Mouse (Mus musculus) embryonic facial prominence, embryonic 10.5 days (tissue): Measurements from ENCODE around the gene Trim66. TPM values are rescaled to one million over a fixed set of nuclear protein-coding genes. Genes with fewer than 3 reads are reported as not detected.
A peak's percentile ranks its signal among the peaks of the same experiment; 100 is the strongest.

Source experiments
- DNase-seq: peaks from one replicate; pipeline ENCODE4 v3.0.0-alpha.2; 2017; ENCODE audit warnings: low spot score
- H3K27ac ChIP-seq: fragments of 300-500 bp; sonication (generic); replicated peaks from 2 replicates; pipeline ENCODE4 v1.5.1; 2016; ENCODE audit warnings: mild to moderate bottlenecking
- H3K27me3 ChIP-seq: fragments of 300-500 bp; sonication (generic); replicated peaks from 2 replicates; pipeline ENCODE4 v1.6.1; 2016; ENCODE audit warnings: low read depth, mild to moderate bottlenecking; ENCODE audit not compliant: poor library complexity, severe bottlenecking
- H3K36me3 ChIP-seq: fragments of 300-500 bp; sonication (generic); replicated peaks from 2 replicates; pipeline ENCODE4 v1.6.1; 2016; ENCODE audit warnings: mild to moderate bottlenecking, moderate library complexity
- H3K4me1 ChIP-seq: fragments of 300-500 bp; sonication (generic); 2 replicates; pipeline ENCODE4 v1.6.1; 2016
- H3K4me3 ChIP-seq: fragments of 300-500 bp; sonication (generic); 2 replicates; pipeline ENCODE4 v1.5.1; 2016; ENCODE audit warnings: mild to moderate bottlenecking, moderate library complexity
- H3K9me3 ChIP-seq: fragments of 300-500 bp; sonication (generic); 2 replicates; pipeline ENCODE4 v1.6.1; 2016; ENCODE audit warnings: mild to moderate bottlenecking
- WGBS: fragments of 180-500 bp; shearing (Covaris S2); methylation state at CpG from one replicate; pipeline ENCODE4 v1.1.7; 2016; 5-methylcytosine and 5-hydroxymethylcytosine counted together
- polyA plus RNA-seq: library from polyadenylated mRNA; unstranded; fragments of >200 nt; fragmentation: Nextera tagmentation; extraction: Ambion mirVana; gene quantifications from 2 replicates; pipeline ENCODE4 v1.2.1, GENCODE M21; 2016

The Trim66 gene
- polyA plus RNA-seq, 1 experiment from 2014 or later = 0.22 TPM

DNA sequence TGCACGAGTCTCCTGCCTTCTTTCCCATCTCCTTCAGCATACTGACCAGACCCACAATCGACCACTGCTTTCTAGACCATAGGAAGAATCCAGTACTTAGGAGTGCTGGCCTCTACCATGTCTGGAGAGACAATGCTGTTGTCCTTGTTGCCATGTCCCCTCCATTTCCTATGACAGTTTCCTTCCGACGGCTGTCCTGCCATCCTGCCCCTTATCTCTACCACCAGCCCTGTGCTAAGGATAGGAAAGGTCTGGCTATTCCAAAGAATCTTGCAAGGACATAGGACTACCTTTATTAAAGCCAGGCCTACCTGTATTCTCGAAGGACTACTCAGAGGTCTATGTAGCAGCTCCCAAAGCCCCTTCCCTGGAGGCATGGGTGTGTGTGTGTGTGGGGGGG lies 23.6 kb upstream of the Trim66 start:
- 87% methylated on average over 5 of the region's 5 CpGs for WGBS
- H3K36me3 ChIP-seq = peaks cover 88% of the 10 kb centered on the region

DNA sequence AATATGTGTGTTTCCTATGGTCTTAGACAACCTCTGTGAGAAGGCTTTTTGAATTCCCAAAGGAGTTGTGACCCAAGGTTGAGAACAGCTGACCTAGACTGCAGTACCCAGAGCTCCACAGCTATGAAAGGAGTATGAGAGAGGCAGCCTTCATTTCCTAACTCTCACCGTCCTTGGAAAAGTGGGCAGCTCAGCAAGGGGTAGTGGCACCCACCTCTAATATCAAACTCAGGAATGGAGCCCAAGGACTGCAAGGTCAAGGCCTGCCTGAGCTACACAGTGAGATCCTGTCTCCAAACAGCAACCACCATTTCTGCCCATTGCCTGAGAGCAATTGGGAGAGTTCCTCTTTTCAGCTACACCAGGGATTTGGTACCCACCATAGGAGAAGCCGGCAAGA lies 21.8 kb upstream of the Trim66 start:
- no peak overlapping the region for H3K4me3 ChIP-seq
- no peaks in the 10 kb centered on the region for H3K9me3 ChIP-seq
- no peaks in the 10 kb centered on the region for H3K27me3 ChIP-seq
- DNase-seq = no peak
- H3K36me3 ChIP-seq = peaks cover 89% of the 10 kb centered on the region
- no peaks in the 10 kb centered on the region for H3K4me1 ChIP-seq
- H3K27ac ChIP-seq = no peak overlapping the region
- 89% methylated on average over 2 of the region's 2 CpGs for WGBS

More for the DNA sequence above, 23.6 kb upstream of the Trim66 start:
- Histone ChIP-seq H3K27ac (no peak overlapping the region), H3K4me3 (no peak overlapping the region), H3K9me3 (no peaks in the 10 kb centered on the region), H3K27me3 (no peaks in the 10 kb centered on the region), H3K4me1 (no peaks in the 10 kb centered on the region)
- DNase-seq = no peak

DNA sequence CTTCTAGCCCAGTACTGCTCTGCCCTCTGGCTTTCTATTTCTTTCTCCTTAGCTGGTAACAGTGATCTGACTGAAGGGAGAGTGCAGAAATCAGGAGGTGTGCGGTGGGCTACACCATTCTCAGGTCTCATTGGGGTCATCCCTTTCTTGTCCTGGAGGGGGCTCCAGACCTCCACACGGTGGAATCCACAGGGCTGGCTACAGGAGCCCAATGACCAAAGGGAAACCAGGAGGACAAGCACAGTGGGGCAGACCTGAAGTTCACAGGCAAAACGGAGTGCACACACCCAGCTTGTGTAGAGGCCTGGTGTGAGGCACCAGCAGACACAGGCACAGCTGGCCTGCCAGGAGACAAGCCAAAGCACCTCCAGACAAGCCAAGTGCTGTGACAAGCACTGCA lies 20.4 kb upstream of the Trim66 start:
- Histone ChIP-seq H3K4me3 (no peak overlapping the region), H3K36me3 (peaks cover 90% of the 10 kb centered on the region), H3K4me1 (no peaks in the 10 kb centered on the region), H3K27me3 (no peaks in the 10 kb centered on the region), H3K9me3 (no peaks in the 10 kb centered on the region), H3K27ac (no peak overlapping the region)
- WGBS = 27% methylated on average over 3 of the region's 3 CpGs
- peak; percentile 69 for DNase-seq

DNA sequence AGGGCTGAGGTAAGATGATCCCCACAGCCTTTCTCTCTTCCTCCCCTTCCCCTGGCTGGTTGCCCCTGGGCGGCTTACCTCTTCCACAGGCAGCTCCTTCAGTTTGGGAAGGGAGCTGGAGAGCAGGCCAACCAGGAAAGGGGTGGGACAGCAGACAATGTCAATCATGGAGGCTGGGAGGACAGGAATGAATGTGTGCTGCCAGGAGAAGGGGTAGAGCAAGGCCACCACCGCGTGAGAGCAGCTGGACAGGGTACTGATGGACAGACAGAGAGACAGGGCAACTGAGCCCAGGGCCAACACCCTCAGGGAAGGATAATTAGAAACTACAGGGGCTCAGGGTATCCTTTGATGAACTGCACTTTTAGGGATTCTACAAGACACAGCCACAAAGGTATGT lies 19.6 kb upstream of the Trim66 start:
- 55% methylated on average over 3 of the region's 3 CpGs for WGBS
- no peak overlapping the region for H3K27ac ChIP-seq
- peaks cover 92% of the 10 kb centered on the region for H3K36me3 ChIP-seq

DNA sequence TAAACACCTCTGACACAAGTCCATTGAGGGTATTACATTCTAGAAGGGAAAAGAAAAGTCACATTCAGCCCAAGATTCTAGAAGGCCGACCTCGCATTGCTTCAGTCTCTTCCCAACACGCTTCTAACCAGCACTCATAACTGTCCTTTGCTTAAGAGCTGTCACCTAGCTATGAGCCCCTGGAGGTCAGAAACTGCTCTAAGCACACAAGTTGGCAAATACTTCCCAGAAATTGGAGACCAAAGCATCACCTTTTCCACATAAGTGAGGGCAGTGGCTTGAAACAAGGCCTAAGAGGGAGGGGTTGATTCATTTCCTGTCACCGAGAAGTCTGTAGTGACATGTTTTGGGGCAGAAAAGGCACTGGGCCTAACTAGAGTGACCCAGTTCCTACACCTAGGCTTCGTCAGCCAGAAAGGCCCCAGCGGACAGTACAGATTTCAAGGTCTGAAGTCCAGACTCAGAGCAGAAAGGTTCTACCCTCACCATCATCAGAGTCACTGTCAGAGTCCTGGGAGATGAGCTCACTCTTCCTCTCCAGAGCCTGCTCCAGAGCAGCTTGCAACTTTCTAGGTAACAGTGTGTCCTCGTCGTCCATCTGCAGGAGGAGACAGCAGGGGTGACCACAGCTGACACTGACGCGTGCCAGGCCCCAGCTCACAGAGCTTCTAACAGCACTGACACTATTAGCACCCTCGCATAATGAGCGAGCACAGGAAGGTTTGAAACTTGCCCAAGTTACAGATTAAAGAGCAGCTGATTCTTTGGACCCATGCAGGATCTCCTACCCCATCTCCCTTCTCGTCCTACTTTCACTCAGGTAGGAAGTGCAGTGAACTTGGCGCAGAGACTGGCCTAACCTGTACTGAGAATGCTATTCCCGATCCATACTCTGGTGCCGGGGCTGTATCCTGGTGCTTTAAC lies 18.1 kb upstream of the Trim66 start:
- WGBS = 81% methylated on average over 16 of the region's 16 CpGs
- peaks cover 92% of the 10 kb centered on the region for H3K36me3 ChIP-seq
- H3K9me3 ChIP-seq = no peaks in the 10 kb centered on the region
- H3K27me3 ChIP-seq = no peaks in the 10 kb centered on the region
- DNase-seq = no peak
- H3K27ac ChIP-seq = no peak overlapping the region; the same call in 1 of the 2 replicates
- no peak overlapping the region for H3K4me3 ChIP-seq
- peaks cover 14% of the 10 kb centered on the region for H3K4me1 ChIP-seq

More for the DNA sequence above, 19.6 kb upstream of the Trim66 start:
- Histone ChIP-seq H3K9me3 (no peaks in the 10 kb centered on the region), H3K4me1 (no peaks in the 10 kb centered on the region), H3K4me3 (no peak overlapping the region), H3K27me3 (no peaks in the 10 kb centered on the region)
- no peak for DNase-seq

DNA sequence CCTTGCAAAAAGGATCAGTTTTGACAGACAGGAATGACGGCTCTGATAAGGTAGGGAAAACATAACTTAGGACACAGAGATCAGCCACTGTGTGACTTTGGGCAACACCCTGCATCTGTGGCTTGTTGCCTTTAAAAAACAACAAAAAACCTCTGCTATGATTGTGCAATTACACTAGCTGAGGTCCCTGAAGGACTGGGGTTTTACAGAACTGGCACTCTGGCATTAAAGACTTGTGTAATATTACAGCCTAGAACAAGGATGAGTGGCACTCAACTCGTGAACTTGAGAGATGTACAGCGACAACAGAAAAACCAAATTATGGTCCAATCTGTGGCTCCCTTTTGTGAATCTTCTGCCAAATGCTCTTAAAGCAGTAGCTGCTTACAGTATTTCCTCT lies 16.8 kb upstream of the Trim66 start:
- no peaks in the 10 kb centered on the region for H3K9me3 ChIP-seq
- no peak for DNase-seq
- peaks cover 92% of the 10 kb centered on the region for H3K36me3 ChIP-seq
- no peaks in the 10 kb centered on the region for H3K27me3 ChIP-seq
- H3K4me1 ChIP-seq = peaks cover 26% of the 10 kb centered on the region
- H3K4me3 ChIP-seq = no peak overlapping the region
- no peak overlapping the region for H3K27ac ChIP-seq
- WGBS = 83% methylated on average over 3 of the region's 3 CpGs

DNA sequence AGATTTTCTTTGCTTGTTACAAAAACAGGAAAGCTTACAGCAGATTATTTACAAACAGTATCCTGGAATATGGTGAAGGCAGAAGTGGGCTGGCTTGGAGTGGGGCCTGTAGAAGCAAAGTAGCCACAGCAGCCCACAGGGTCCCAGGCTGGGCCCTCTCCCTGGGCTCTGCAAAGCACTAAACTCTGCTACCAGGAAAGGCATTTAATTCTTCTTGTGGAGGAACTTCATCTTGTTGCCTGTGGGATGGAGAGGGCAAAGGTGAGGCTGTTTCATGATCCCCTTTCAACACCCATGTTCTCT lies 16.5 kb upstream of the Trim66 start:
- Histone ChIP-seq H3K4me1 (peaks cover 26% of the 10 kb centered on the region), H3K27ac (no peak overlapping the region), H3K9me3 (no peaks in the 10 kb centered on the region), H3K36me3 (peaks cover 91% of the 10 kb centered on the region), H3K4me3 (no peak overlapping the region), H3K27me3 (no peaks in the 10 kb centered on the region)
- no peak for DNase-seq

DNA sequence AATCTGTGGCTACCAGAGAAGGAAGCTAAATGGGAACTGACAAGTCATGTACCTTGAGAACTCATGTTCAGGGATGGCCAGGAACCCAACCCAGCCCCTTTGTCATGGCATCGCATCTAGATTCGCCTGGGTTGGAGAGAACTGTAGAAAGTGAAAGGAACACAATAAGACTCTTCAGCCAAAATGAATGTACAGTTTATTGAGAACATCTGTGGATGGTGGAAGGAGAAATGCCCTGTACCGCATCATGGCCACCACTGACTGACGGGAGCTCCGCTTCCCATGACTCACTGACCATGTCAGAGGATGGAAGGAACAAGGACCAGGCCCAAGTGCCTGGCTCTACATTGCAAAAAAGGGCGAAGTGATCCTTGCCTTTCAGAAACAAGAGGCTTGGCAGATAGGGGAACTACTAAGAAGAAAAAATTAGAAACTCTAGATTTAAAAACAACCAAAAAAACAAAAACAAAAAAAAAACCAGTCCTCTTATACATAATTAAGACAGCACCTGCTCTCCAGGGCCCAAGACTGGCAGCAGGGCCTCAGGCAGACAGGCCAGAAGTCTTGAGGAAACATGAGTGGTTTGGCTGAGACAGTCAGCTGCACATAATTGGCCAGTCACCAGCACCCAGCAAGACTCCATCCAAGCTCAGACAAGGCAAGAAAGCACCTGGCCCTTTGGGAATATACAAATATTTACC lies 16.0 kb upstream of the Trim66 start:
- Histone ChIP-seq H3K4me1 (peaks cover 26% of the 10 kb centered on the region), H3K27me3 (no peaks in the 10 kb centered on the region), H3K9me3 (no peaks in the 10 kb centered on the region), H3K36me3 (peaks cover 89% of the 10 kb centered on the region), H3K27ac (no peak overlapping the region), H3K4me3 (no peak overlapping the region)
- DNase-seq = peak; percentile 22
- 61% methylated on average over 6 of the region's 6 CpGs for WGBS

DNA sequence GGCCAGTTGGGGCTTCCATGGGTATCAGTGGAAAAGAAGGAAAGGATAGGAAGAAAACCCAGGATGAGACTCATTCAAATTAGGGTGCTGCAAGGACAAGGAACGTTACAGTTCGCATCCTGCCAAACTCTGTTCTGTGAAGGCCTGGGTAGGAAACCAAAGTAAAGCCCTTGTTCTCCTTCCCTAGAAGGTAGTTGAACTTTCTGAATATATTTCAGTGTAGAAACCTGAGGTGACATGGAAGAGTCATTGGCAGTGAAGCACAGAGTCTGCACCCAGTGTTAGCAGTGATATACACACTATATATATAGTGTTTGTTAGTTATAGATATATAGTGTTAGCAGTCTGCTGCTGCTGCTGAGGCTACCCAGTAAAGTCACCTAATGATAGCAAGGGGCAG lies 15.4 kb upstream of the Trim66 start:
- Histone ChIP-seq H3K27me3 (no peaks in the 10 kb centered on the region), H3K4me1 (peaks cover 26% of the 10 kb centered on the region), H3K9me3 (no peaks in the 10 kb centered on the region), H3K36me3 (peaks cover 85% of the 10 kb centered on the region), H3K4me3 (no peak overlapping the region), H3K27ac (no peak overlapping the region)
- 59% methylated on average over 2 of the region's 2 CpGs for WGBS
- no peak for DNase-seq

DNA sequence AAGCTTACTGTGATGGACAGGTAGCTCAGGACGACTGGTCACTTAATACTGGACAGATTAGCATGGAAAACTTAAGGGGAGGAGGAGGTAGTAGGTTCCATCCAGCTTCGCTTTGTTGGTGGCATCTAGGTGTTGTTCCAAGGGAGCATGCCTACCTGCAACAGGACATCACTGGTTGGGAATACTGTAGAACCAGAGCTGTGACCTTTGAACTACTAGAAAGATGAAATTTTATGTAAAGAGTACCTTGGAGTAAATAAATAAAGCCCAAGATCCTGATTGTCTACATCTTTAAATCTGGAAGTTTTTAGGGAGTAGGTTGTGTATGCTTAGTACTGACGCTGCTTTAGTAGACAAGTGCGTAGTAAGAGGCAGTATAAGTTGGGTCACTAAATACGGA lies 14.2 kb upstream of the Trim66 start:
- Histone ChIP-seq H3K27ac (no peak overlapping the region), H3K27me3 (no peaks in the 10 kb centered on the region), H3K4me1 (peaks cover 34% of the 10 kb centered on the region), H3K36me3 (peaks cover 73% of the 10 kb centered on the region), H3K9me3 (no peaks in the 10 kb centered on the region), H3K4me3 (0 out of 2 replicates have a peak overlapping the region, but pooled peaks have one; percentile 99)
- WGBS = 80% methylated on average over 5 of the region's 5 CpGs
- no peak for DNase-seq

DNA sequence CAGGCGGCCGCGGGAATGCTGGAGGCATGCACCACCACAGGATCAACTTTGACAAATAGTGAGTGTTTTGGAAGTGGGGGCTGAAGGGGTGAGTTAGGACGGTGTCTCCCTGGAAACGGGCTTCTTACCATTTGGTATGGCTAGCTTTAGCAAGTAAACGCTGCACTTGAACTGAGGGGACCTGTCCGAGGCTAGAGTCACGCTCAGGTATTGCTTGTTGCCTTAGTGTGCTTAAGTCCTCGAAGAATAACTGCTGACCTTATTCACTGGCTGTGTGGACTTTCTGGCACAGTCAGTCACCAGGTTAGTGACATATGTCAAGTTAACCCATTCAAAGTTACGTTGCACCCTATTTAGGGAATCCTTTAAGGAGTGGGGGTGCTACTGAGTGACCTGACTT lies 12.0 kb upstream of the Trim66 start:
- Histone ChIP-seq H3K9me3 (no peaks in the 10 kb centered on the region), H3K36me3 (peaks cover 52% of the 10 kb centered on the region), H3K4me1 (peaks cover 34% of the 10 kb centered on the region), H3K4me3 (peak overlapping the region; percentile 99), H3K27ac (peak overlapping the region; percentile 98), H3K27me3 (no peaks in the 10 kb centered on the region)
- DNase-seq = peak; percentile 30
- 4% methylated on average over 10 of the region's 10 CpGs for WGBS

DNA sequence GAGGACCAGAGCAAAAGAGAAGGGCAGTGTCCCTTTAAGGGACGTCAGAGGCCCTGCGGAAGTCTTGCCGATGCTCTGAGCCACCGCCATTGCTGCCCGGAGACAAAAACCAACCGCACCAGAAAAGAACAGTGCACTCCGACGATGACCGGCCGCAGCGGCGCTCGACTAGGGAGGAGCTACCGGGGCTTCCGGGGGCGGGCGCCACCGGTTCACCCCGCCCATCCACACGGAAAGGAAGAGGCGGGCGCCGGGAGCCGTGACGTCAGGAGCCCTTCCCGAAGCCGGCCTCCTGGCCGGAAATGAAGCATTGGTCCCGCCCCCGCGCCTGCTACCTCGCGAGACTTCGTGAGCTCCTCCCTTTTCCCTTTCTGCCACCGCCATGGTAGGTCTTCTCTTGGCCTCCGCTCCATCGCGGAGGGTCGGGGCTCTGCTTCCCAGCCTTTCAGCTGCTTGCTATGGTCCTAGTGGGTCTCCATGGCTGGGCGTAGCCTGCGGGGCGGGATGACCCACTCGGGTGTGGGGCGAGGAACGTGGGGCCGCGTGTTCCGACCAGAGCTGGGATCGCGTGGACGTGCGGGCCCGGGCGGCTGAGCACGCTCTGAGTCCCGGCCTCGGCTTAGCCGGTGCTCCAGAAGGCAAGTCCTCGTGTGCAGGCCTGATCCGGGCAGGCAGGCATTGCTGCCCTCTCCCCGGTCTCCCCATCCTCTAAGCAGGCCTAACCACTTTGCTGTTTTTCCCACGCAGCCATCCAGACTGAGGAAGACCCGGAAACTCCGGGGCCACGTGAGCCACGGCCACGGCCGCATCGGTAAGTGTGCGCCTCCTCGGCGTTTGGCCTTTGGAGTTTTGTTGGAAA lies 11.1 kb upstream of the Trim66 start, which contains the start of gene Rpl27a:
TSS of gene Rpl27a (plus strand) at position 310 of the 859 bp plus-strand sequence.
- WGBS = under 1% methylated on average over 72 of the region's 72 CpGs
- H3K4me1 ChIP-seq = peaks cover 34% of the 10 kb centered on the region
- H3K27ac ChIP-seq = peak within 1 kb of the TSS; percentile 98
- peaks cover 44% of the 10 kb centered on the region for H3K36me3 ChIP-seq
- no peaks in the 10 kb centered on the region for H3K9me3 ChIP-seq
- H3K4me3 ChIP-seq = peak within 1 kb of the TSS; percentile 99
- DNase-seq = peak; percentile 99
- no peaks in the 10 kb centered on the region for H3K27me3 ChIP-seq
